Mouse (Mus musculus): ENCODE data around the gene Fundc1. TPM values are rescaled to one million over a fixed set of nuclear protein-coding genes. Genes with fewer than 3 reads are reported as not detected.

Gene Fundc1
- total RNA-seq, 2 experiments from 2014 or later: 16.9 to 39.4 TPM

GRCm38 (mm10) chrX:17512021-17512602 lies 60.0 kb downstream of the Fundc1 start:
- no peak for ATAC-seq (replicated peaks; ENCODE audit: low FRiP score, low TSS enrichment, poor library complexity, severe bottlenecking)

Data from megakaryocyte-erythroid progenitor cell, adult 5-6 weeks (primary cell).